Mouse (Mus musculus): ENCODE results near the gene Myl6.

Myl6 gene

DNA sequence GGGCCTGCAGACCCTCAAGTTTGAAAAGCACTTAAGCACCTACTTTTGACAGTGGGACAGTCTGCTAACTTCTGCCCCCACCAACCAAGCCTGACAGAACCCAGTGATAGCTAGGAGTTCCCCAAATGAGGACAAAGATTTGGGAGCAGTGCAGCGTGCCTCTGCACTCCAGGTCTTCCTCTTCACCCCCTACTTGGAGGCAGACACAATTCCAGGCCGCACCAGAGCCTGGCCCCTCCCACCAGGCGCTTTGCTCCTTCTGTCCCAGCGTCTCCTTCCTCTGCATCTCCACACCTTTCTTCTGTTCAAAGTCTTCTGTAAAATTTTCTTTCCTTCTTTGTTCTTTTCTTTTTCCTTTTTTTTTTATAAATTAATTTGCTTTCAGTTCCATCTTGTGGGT lies 4.2 kb downstream of the Myl6 start:
- DNase-seq (ENCODE audit: low read depth, low spot score): no peak

DNA sequence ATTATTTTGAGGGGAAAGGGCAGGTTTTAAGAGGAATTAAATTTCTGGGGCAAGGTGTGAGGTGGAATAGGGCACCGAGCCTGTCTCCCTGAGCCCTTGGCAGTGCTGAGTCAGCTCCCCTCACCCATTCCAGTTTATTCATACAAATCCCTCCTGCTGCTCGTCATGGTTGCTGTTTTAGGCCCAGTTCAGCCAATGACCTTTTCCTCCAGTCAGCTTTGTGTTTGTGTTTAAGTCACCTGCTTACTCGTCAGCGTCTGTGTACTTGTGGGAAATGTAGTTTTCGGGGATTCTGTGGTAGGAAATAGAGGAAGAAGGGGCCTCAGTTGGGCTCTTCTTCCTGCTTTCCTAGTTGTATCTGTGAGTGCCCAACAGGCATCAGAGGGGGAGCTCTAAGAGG lies 4.6 kb downstream of the Myl6 start:
- no peak for DNase-seq (ENCODE audit: low read depth, low spot score)

- DNase-seq (ENCODE audit: low read depth, low spot score): no peak
Observed at GRCm38 (mm10) chr10:128488776-128489175, 5.2 kb downstream of the Myl6 start.

DNA sequence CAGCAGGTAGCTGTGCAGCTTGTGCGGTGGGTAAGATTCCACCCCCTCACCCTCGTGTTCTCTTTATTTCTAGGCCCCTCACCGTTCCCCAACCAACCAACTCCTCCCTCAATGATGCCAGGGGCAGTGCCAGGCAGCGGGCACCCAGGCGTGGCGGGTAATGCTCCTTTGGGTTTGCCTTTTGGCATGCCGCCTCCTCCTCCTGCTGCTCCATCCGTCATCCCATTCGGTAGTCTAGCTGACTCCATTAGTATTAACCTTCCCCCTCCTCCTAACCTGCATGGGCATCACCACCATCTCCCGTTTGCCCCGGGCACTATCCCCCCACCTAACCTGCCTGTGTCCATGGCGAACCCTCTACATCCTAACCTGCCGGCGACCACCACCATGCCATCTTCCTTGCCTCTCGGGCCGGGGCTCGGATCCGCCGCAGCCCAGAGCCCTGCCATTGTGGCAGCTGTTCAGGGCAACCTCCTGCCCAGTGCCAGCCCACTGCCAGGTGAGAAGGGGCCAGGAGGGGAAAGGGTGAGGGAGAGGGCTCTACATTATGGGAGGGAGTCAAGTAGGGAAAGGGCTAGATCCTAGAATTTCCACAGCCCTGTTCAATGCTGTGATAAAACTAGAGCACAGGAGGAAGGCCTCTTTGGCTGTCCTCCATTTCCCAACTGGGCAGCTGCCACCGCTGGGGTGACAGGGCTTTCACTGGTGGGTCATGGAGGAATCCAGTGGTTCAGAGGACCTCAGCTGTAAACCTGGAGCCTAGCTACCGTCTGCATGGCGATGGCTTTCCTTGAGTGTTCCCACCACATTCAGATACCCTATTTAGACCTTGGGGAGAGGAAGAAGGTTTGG lies 5.9 kb downstream of the Myl6 start:
- DNase-seq (ENCODE audit: low read depth, low spot score): no peak

DNA sequence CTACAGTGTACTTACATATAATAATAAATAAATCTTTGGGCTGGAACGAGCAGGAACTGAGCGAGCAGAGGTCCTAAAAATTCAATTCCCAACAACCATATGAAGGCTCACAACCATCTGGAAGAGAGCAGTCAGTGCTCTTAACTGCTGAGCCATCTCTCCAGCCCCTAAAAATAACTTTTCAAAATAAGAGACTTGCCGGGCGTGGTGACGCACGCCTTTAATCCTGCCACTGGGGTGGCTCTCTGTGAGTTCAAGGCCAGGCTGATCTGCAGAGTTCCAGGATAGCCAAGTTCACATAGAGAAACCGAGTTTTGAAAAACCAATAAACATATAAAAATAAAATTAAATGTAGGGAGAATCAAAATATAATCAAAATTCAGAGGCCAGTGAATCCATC lies 7.6 kb downstream of the Myl6 start:
- no peak for DNase-seq (ENCODE audit: low read depth, low spot score)

- no peak for DNase-seq (ENCODE audit: low read depth, low spot score)
Observed at GRCm38 (mm10) chr10:128474366-128474765, 19.6 kb downstream of the Myl6 start.

DNA sequence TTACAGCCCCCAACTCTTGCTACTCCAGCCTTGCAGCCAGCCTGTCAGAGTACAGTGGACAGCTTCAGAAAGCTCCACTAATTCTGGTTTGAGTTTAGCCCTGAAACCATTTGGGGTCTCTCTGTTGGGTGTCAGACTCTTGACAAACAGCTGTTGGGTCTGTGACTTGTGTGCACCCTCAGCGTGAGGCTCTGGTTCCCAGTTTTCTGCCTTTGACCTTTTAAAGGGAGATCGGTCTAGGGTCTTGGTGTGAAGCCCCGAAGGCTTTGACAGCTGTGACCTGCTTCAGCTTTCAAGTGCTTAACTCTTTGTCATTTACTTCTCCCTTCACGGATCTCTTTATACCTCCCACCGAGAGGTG lies 33.7 kb downstream of the Myl6 start:
- no peak for DNase-seq (ENCODE audit: low read depth, low spot score)

DNA sequence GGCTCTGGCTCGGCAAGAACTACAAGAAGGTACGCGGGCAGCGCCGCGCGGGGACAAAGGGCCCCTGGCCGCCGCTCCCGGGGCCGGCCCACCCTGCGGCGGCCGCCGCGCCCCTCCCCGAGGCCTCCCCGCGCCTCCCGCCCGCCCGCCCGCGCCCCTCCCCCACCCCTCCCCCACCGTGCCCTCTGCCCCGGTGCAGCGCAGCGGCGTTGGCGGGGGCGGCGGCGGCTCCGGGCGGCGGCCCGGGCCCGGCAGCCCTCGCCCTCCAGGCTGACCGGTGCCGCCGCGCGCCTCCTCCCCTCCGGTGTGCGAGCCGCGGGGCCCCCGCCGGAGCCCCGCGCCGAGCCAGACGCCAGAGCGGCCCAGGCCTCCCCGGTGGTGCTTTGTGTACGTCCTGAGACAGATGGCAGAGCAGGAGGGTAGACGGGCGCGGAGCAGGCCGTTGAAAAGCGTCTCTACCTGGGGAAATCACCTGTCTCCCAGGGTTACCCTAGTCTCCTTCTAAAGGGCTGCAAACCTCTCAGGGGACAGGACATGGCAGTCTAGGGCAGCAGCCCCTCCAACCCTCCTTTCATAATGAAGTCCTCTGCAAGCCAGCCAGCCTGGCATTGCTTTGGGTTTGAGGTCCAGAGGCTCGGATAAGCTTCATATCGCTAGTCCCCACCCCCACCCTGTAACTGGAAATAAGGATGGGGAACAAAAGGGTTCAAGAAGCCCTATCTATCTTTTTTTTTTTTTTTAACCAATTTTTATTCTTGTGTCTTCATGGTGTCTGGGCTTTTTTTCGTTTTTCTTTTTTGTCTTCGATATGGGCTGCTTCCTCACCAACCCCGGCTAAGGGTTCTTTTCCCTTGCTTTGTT lies 34.3 kb downstream of the Myl6 start:
- DNase-seq (ENCODE audit: low read depth, low spot score): peak; percentile 60

GRCm38 (mm10) chr10:128458719-128459408 lies 35.1 kb downstream of the Myl6 start, which contains the start of gene Smarcc2:
Gene Smarcc2 (plus strand): TSS chr10:128459248.
- peak; percentile 89 for DNase-seq (ENCODE audit: low read depth, low spot score)

GRCm38 (mm10) chr10:128458348-128458718 lies 35.6 kb downstream of the Myl6 start:
- peak; percentile 75 for DNase-seq (ENCODE audit: low read depth, low spot score)

DNA sequence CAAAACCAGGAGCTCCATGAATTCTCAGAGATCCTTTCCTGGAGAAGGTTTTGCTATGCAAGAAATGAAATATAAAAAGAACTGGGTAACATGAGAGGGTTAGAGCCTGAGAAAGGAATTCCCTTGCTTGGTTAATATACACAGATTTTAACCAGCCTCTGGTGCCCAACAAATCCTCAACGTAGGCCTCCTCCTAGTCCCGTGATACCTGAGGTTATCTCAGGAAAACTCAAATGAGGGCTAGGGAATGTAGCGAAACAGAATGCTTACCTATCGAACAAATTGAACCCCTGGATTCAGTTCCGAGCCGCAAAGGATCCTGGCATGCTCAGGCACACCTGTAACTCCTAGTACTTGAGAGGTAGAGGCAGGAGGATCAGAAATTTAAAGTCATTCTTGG lies 36.3 kb downstream of the Myl6 start:
- no peak for DNase-seq (ENCODE audit: low read depth, low spot score)

GRCm38 (mm10) chr10:128455280-128455679 lies 38.7 kb downstream of the Myl6 start:
- DNase-seq (ENCODE audit: low read depth, low spot score): peak; percentile 87

DNA sequence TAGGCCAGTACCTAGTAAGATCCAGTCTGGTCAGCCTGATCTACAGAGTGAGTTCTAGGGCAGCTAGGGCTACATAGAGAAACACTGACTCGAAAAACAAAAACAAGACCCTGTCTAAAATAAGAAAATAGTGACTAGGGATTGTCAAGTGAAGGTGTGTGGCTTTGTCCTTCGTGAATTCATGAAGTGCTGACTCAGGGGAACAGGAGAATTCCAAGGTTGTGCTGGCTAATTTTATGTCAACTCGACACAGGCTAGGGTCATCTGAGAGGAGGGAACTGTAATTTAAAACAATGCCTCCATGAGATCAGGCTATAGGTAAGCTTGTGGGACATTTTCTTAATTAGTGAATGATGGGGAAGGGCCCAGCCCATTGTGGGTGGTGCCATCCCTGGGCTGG lies 39.5 kb downstream of the Myl6 start:
- DNase-seq (ENCODE audit: low read depth, low spot score): no peak

DNA sequence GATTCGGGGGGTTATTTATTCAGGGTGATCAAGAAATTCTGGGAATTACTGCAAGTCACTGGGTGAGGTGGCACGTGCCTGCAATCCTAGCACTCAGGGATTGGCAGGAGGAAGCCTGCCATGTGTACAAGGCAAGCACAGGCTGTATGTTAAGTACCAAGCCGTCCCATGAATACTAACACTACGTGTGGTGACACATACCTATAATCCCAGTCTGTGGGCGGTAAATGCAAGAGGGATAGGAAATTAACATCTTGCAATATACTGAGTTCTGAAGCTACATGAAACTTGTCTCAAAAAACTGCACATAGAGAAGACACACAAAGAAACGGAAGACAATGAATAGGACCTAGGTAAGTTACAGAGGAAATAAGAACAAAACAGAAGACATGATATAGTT lies 42.9 kb downstream of the Myl6 start:
- no peak for DNase-seq (ENCODE audit: low read depth, low spot score)

GRCm38 (mm10) chr10:128445407-128445806 lies 48.5 kb downstream of the Myl6 start:
- DNase-seq (ENCODE audit: low read depth, low spot score): no peak

DNA sequence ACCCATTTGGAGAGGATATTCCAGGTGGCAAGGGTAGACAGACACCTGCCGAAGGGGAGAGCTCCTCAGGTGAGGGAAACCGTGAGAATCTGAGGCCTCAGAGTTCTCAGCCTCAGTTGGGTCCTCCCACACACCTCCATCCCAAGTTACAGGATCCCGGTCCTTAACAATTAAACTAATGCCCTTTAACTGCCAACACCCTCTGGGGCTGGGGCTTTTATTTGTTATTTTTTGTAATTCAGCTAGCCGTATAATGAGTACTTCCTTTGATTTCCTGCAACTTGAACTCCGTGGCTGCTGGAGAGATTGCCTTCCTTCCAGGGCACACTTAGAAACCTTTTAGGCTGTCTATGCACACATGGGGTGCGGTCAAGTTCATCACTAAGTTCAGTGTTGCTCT lies 49.6 kb downstream of the Myl6 start:
- DNase-seq (ENCODE audit: low read depth, low spot score): no peak

DNA sequence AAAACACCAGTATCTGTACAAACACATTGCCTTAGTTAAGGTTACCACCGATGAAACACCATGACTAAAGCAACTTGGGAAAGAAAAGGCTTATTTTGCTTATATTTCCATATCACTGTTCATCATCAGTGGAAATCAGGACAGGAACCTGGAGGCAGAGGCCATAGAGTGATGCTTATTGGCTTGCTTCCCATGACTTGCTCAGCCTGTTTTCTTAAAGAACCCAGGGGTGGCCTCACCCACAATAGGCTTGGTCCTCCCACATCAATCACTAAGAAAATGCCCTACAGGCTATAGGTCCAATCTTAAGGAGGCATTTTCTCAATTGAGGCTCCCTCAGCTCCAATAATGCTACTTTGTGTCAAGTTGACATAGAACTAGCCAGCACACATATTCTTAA lies 51.2 kb downstream of the Myl6 start:
- DNase-seq (ENCODE audit: low read depth, low spot score): no peak

GRCm38 (mm10) chr10:128441324-128442119 lies 52.4 kb downstream of the Myl6 start:
- DNase-seq (ENCODE audit: low read depth, low spot score): no peak

All from CD4-positive helper T cell, adult 2 months (primary cell).